Mouse (Mus musculus) adipocyte (in vitro differentiated cells): ENCODE data around the gene Tbc1d10c.

Experiments
- DNase-seq: peaks from one replicate; pipeline ENCODE4 v3.0.0-alpha.2; 2016; ENCODE audit warnings: low spot score

Gene Tbc1d10c

GRCm38 (mm10) chr19:4191528-4192250 is 605 bp upstream of the Tbc1d10c start, which contains the start of gene Ppp1ca:
Gene Ppp1ca, plus strand, starts transcription at chr19:4192065.
- DNase-seq, result peak; percentile 96

GRCm38 (mm10) chr19:4189051-4189620 is 1.9 kb downstream of the Tbc1d10c start:
- no peak for DNase-seq

- no peak for DNase-seq
Observed at GRCm38 (mm10) chr19:4187303-4187702, 3.8 kb downstream of the Tbc1d10c start.

- DNase-seq, result no peak
Observed at GRCm38 (mm10) chr19:4184976-4185975, 5.8 kb downstream of the Tbc1d10c start.

DNA sequence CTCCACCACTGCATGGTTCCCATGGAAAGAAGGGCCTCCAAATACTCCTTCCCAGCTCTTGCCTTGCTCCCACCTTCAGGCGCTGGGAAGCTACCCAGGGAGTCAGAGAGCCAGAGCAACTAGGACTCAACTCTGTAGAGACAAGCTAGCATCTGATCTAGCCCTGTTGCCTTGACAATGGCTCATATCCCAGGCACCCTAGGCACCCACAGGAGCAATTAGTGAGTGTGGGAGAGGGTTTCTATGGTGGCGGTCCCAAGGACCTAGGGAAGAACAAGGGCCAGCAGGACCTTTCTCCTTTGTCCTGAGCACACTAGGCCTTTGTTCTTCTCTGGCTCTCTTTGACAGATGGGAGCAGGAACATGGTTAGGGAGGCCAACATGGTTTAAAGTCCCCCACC is 7.4 kb downstream of the Tbc1d10c start:
- DNase-seq, result no peak

DNA sequence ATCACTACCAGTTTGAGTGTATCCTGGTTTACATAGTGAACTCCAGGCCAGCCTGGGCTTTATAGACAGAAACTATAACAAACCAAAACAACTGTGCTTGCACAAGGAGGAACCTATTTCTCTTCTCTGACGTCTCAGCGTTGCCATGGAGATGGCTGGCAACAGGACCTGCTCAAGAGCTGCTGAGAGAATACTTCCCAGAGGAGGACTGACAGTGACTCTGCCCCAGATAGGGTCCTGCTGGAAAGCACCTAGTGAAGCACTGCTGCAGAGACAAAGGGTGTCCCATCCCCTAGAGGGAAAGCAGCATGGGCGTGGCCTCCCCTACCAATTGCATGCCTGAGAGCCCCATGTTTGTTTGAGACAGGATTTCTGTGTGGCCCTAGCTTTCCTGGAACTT is 9.2 kb downstream of the Tbc1d10c start:
- peak; percentile 51 for DNase-seq

- no peak for DNase-seq
Observed at GRCm38 (mm10) chr19:4180411-4180810, 10.7 kb downstream of the Tbc1d10c start.

- no peak for DNase-seq
Observed at GRCm38 (mm10) chr19:4175368-4175947, 15.6 kb downstream of the Tbc1d10c start, which contains the start of gene Carns1. Gene Carns1, minus strand, starts transcription at chr19:4175479.

DNA sequence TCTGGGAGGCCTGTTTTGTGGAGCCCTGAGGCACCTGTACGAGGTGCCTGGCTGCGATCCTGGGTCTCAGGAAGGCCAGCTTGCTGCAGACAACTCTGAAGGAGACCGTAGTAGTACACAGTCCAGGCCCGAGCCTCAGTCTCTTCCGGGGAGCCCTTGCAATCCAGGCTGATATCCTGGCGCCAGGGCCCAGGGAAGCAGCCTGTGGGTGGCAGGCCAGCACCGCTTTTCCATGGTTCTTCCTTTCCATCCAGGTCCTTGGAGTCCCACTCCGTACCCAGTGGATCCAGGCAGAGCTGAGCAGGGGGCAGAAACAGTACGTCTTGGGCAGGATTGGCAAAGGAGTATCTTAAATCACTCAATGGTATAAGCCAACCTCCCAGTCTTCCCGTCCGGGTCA is 18.2 kb downstream of the Tbc1d10c start:
- no peak for DNase-seq

DNA sequence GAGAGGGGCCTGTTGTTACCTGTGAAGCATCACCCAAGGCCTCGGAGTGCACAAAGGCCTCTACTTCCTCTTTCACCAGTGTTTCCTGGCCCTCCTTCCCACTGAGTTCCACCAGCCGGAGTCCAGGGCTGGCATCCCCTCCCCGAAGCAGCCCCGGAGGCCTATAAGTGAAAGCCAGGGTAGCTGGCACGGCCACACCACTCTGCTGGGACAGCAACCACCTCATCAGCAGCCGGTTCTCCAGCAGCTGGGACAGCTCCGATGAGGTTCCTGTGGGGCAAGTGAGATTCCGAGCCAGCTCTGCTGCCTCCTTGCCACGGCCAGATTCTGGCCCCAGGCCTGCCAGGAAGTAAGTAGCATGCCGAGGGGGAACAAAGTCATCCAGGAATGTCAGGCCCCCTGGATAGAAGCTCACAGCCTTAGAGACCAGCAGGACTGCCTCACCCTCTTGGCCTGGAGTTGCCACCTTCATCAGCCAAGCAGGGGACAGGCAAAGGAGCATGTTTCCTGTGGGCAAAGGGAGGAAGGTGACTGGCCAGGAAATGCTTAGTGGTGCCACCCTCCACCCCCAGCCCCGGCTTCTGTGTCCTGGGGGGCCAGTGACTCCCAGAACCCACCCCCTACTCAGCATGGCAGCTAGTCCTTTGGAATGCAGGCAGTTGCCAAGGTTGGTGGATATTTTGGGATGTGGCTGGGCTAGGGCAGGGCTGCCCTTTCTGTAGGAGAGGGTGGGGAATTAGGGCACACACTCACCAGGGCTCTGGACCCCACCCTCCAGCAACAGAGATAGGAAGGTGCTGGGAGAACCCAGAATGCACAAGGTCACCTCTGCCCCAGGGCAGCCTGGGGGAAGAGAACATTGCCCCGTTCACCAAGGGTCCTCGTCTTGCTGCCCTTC is 19.4 kb downstream of the Tbc1d10c start:
- no peak for DNase-seq

GRCm38 (mm10) chr19:4170723-4171392 is 20.2 kb downstream of the Tbc1d10c start:
- DNase-seq, result no peak

DNA sequence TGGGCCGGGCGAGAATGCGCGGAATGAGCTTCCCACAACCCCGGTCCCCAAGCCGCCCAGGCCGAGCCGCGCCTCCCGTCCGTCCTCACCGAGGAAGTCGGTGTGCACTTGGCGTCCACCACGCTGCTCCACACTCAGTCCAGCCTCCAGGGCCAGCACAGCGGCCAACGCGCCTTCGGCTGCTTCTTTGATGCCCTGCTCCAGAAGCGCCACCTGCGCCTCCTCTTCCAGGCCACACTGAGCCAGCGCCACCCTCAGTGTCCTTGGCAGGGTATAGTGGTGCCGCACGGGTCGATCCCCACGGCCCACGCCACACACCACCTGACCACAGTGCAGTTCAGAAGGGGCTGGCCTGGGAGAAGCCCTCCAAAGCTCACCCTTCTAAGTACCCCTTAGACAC is 21.3 kb downstream of the Tbc1d10c start:
- no peak for DNase-seq

GRCm38 (mm10) chr19:4169378-4169784 is 21.7 kb downstream of the Tbc1d10c start:
- DNase-seq, result peak; percentile 98

GRCm38 (mm10) chr19:4166678-4167476 is 24.2 kb downstream of the Tbc1d10c start:
- peak; percentile 55 for DNase-seq

DNA sequence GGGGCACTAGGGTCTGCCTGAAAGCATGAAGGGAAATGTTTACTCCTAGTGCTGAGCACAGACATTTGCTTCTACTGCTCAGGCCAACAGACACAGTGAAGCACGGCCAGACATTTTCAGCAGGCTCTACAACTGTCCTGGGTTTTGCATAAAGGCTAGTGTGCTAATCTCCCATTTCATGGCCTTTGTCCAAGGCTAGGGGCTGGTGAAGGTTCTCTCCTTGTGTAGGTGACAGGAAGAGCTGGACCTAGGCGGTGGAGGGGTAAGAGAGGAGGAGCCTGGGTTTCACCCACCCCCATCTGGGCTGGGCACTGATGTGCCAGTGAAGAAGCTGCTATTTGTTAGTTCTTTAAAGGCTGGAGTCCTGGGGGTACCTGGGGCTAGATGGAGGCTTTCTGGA is 26.4 kb downstream of the Tbc1d10c start:
- DNase-seq, result no peak

DNA sequence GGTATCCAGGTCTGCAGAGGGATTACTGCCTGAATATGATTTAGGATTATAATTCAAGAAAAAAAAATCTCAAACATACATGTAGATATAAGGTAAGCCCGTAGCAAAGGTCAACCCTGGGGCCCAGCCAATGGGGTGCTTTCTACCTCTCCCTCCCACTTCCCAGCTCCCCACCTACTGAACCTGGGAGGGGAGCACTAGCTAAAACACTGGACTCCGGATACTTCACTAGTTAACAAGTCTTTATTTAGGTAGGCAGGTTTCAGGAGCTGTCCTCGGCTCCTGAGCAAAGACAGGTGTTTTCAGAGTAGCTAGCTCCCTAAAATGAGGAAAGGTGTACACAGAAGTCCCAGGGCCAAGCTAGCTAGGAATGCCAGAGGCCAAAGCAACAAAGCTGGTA is 27.0 kb downstream of the Tbc1d10c start:
- no peak for DNase-seq

- DNase-seq, result no peak
Observed at GRCm38 (mm10) chr19:4163543-4163887, 27.6 kb downstream of the Tbc1d10c start.

DNA sequence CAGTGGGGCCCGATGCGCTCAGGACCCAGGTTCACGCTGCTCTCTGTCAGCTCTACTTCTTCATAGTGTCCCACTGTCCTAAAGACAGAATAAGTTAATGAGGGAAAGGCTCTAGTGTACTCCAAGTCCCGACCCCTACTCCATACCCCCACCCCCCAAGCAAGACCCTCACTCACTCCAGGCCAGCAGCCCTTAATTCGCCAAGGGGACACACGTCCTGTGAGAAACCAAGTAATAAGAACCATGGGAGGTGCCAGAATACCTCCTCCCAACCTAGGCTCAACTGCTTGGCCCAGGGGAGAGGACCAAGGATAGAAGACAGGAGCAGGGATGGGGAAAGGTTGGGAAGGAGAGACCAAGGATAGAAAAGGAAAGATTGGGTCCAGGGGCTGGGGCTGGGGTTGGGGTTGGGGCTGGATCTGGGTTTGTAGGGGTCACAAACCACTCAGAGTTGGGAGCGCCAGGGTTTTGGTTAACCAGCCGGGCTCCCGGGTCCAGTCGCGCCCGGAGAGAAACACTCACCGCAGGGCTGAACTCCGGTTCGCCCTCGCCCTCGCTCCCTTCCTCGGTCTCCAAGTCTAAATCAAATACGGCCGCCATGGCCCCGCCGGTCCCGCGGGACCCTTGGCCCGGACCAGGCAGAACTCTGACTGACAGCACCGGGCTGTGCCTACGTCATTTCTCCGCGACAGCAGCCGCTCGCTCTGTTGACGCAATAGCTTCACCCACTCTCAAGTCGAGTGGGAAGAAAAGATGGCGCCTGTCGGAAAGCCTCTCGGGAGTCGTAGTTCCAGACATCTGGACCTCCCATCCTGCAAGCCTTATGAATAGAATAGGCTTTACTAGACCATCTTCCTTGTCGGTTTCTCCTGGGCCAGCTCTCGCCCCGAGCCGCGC is 28.2 kb downstream of the Tbc1d10c start, which contains the start of gene Rps6kb2:
Rps6kb2 (minus strand) TSS at position 709 of the 897 bp plus-strand sequence.
- peak; percentile 98 for DNase-seq

GRCm38 (mm10) chr19:4159049-4159448 is 32.0 kb downstream of the Tbc1d10c start:
- DNase-seq, result no peak
